Mouse (Mus musculus) liver, adult 2 months (tissue): ENCODE measurements around the gene Olfr403. TPM values are rescaled to one million over a fixed set of nuclear protein-coding genes. Genes with fewer than 3 reads are reported as not detected.

Experiments used
- DNase-seq: peaks from one replicate; pipeline ENCODE4 v3.0.0-alpha.2; 2011; ENCODE audit warnings: low read depth, low spot score; ENCODE audit errors: extremely low read depth
- H3K27ac ChIP-seq: fragments of 200-500 bp; replicated peaks from 2 replicates; pipeline ENCODE4 v1.5.1; 2012; ENCODE audit warnings: low read depth, mild to moderate bottlenecking, control low read depth, inconsistent platforms, low read length; ENCODE audit not compliant: insufficient read depth
- H3K27me3 ChIP-seq: fragments of 200-500 bp; 2 replicates; pipeline ENCODE4 v1.6.1; 2012; ENCODE audit warnings: mild to moderate bottlenecking, moderate library complexity, low read length, inconsistent platforms; ENCODE audit not compliant: control insufficient read depth, insufficient read depth
- H3K36me3 ChIP-seq: fragments of 200-500 bp; 2 replicates; pipeline ENCODE4 v1.6.1; 2012; ENCODE audit warnings: low read length, inconsistent platforms; ENCODE audit not compliant: control insufficient read depth, insufficient read depth
- H3K4me1 ChIP-seq: fragments of 200-500 bp; 2 replicates; pipeline ENCODE4 v1.6.1; 2011; ENCODE audit warnings: low read length; ENCODE audit not compliant: control insufficient read depth, insufficient read depth
- H3K4me3 ChIP-seq: fragments of 200-500 bp; 2 replicates; pipeline ENCODE4 v1.5.1; 2011; ENCODE audit warnings: low read depth, mild to moderate bottlenecking, control low read depth, low read length, moderate library complexity; ENCODE audit not compliant: insufficient read depth
- H3K79me2 ChIP-seq: fragments of 200-500 bp; 2 replicates; pipeline ENCODE4 v1.6.1; 2012; ENCODE audit warnings: inconsistent platforms, mild to moderate bottlenecking, low read length, moderate library complexity; ENCODE audit not compliant: control insufficient read depth, insufficient read depth
- H3K9ac ChIP-seq: fragments of 200-500 bp; 2 replicates; pipeline ENCODE4 v1.6.1; 2012; ENCODE audit warnings: low read depth, mild to moderate bottlenecking, control low read depth, inconsistent platforms, low read length
- CTCF ChIP-seq: fragments of 200-500 bp; IDR thresholded peaks from 2 replicates; pipeline ENCODE4 v1.5.1; 2011; ENCODE audit warnings: low read depth, low read length, control low read depth
- POLR2A ChIP-seq: fragments of 200-500 bp; IDR thresholded peaks from 2 replicates; pipeline ENCODE4 v1.6.1; 2011; ENCODE audit warnings: low read length, control low read depth; ENCODE audit not compliant: insufficient read depth; ENCODE audit errors: extremely low read depth
- WGBS: fragments of 180-500 bp; shearing (Covaris S2); methylation state at CpG from one replicate; pipeline ENCODE4 v1.1.7; 2018; 5-methylcytosine and 5-hydroxymethylcytosine counted together
- polyA plus RNA-seq: library from polyadenylated mRNA; depleted of rRNA; stranded (reverse); fragments of >200 nt; gene quantifications from 2 replicates; pipeline ENCODE4 v1.2.3, GENCODE M21; 2012; rRNA removed
- total RNA-seq: library from RNA; depleted of rRNA; stranded (reverse); fragments of >200 nt; gene quantifications from 2 replicates; pipeline ENCODE4 v1.2.3, GENCODE M21; 2014; rRNA removed

Olfr403 gene
- total and polyA plus RNA-seq, 2 experiments, result not detected

DNA sequence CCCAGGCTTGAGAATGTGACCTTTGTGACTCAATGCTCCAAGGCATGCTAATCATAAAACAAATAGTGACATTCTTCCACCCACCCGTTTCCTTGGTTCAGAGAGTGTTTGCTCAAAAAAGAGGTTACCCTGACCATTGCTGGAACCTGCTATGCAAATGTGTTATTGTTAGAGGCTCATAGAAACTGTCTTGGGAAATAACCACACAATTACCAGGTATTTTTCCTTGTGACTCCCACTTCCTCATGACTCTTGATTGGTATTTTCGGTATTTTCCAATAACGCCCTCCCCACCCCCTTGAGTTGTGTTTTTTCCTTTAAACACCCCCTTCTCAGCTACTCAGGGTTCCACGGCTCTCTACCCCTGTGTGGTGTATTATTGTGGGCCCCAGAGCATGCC, 2.3 kb upstream of the Olfr403 start:
- H3K4me1 ChIP-seq, result no peaks in the 10 kb centered on the region
- no peaks in the 10 kb centered on the region for H3K27me3 ChIP-seq
- WGBS, result 66% methylated on average over 4 of the region's 4 CpGs
- no peak overlapping the region for H3K27ac ChIP-seq
- H3K79me2 ChIP-seq, result no peaks in the 10 kb centered on the region
- H3K36me3 ChIP-seq, result no peaks in the 10 kb centered on the region
- TF ChIP-seq POLR2A, result no peak
- TF ChIP-seq CTCF, result no peak
- no peak for DNase-seq
- H3K9ac ChIP-seq, result no peak overlapping the region
- no peak overlapping the region for H3K4me3 ChIP-seq

- TF ChIP-seq POLR2A (no peak), CTCF (no peak)
- H3K4me3 ChIP-seq, result no peak within 1 kb of the TSS
- H3K36me3 ChIP-seq, result no peaks in the 10 kb centered on the region
- H3K79me2 ChIP-seq, result no peaks in the 10 kb centered on the region
- no peak within 1 kb of the TSS for H3K9ac ChIP-seq
- DNase-seq, result no peak
- 50% methylated on average over 1 of the region's 1 CpGs for WGBS
- no peaks in the 10 kb centered on the region; the same call in 1 of the 2 replicates for H3K27me3 ChIP-seq
- no peak within 1 kb of the TSS for H3K27ac ChIP-seq
- H3K4me1 ChIP-seq, result no peaks in the 10 kb centered on the region
Measured at GRCm38 (mm10) chr11:74211279-74211678, 25.2 kb downstream of the Olfr403 start, which contains the start of gene Olfr43. Gene Olfr43, minus strand, starts transcription at chr11:74211379.

DNA sequence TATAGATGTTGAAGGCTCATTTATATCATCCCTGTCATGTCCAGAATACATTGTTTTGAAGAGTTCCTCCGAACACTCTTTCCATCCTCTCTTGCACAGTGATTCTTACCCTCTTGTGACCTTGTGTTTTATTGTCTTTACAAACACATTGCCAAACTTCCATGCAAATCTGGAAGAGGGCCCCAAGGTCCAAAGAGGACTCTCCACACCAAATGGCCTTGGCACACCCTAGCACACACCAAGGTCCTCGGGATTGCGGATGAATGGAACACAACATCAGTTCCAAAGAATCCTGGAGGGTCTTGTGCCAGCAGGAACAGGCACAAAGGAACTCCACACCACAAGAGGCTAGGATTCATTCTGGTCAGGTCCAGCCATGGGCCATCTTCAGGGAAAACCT, 55.2 kb downstream of the Olfr403 start:
- TF ChIP-seq POLR2A (no peak), CTCF (no peak)
- Histone ChIP-seq H3K27ac (no peak overlapping the region), H3K27me3 (no peaks in the 10 kb centered on the region), H3K4me1 (no peaks in the 10 kb centered on the region), H3K4me3 (no peak overlapping the region), H3K36me3 (no peaks in the 10 kb centered on the region), H3K9ac (no peak overlapping the region), H3K79me2 (no peaks in the 10 kb centered on the region)
- DNase-seq, result no peak
- WGBS, result 85% methylated on average over 3 of the region's 3 CpGs

Other genes starting within 250 kb of the Olfr403 start
- not detected in 2 replicates for gene Olfr23, start 249.6 kb upstream of the Olfr403 start, total RNA-seq
- not detected in 2 replicates for gene Olfr23, start 249.6 kb upstream of the Olfr403 start, polyA plus RNA-seq
- not detected in 2 replicates for gene Olfr397, start 225.4 kb upstream of the Olfr403 start, total RNA-seq
- gene Olfr397, start 225.4 kb upstream of the Olfr403 start, polyA plus RNA-seq, result not detected in 2 replicates
- not detected in 2 replicates for gene Olfr398, start 195.8 kb upstream of the Olfr403 start, total RNA-seq
- gene Olfr398, start 195.8 kb upstream of the Olfr403 start, polyA plus RNA-seq, result not detected in 2 replicates
- not detected in 2 replicates for gene Olfr139, start 129.7 kb upstream of the Olfr403 start, total RNA-seq
- not detected in 2 replicates for gene Olfr139, start 129.7 kb upstream of the Olfr403 start, polyA plus RNA-seq
- not detected in 2 replicates for gene Olfr399, start 129.6 kb upstream of the Olfr403 start, total RNA-seq
- gene Olfr399, start 129.6 kb upstream of the Olfr403 start, polyA plus RNA-seq, result not detected in 2 replicates
- gene Zfp616, start 116.3 kb upstream of the Olfr403 start, total RNA-seq, result not detected in 2 replicates
- not detected in 2 replicates for gene Zfp616, start 116.3 kb upstream of the Olfr403 start, polyA plus RNA-seq
- gene Olfr401, start 72.5 kb upstream of the Olfr403 start, total RNA-seq, result not detected in 2 replicates
- gene Olfr401, start 72.5 kb upstream of the Olfr403 start, polyA plus RNA-seq, result not detected in 2 replicates
- gene Olfr402, start 32.7 kb upstream of the Olfr403 start, total RNA-seq, result not detected in 2 replicates
- gene Olfr402, start 32.7 kb upstream of the Olfr403 start, polyA plus RNA-seq, result not detected in 2 replicates
- gene Olfr43, start 25.1 kb downstream of the Olfr403 start, total RNA-seq, result not detected in 2 replicates
- gene Olfr43, start 25.1 kb downstream of the Olfr403 start, polyA plus RNA-seq, result not detected in 2 replicates
- not detected in 2 replicates for gene Olfr406, start 73.6 kb downstream of the Olfr403 start, total RNA-seq
- not detected in 2 replicates for gene Olfr406, start 73.6 kb downstream of the Olfr403 start, polyA plus RNA-seq
- not detected in 2 replicates for gene Olfr59, start 97.5 kb downstream of the Olfr403 start, total RNA-seq
- not detected in 2 replicates for gene Olfr59, start 97.5 kb downstream of the Olfr403 start, polyA plus RNA-seq
- not detected in 2 replicates for gene Olfr410, start 151.8 kb downstream of the Olfr403 start, total RNA-seq
- gene Olfr410, start 151.8 kb downstream of the Olfr403 start, polyA plus RNA-seq, result not detected in 2 replicates
- gene Olfr411, start 166.4 kb downstream of the Olfr403 start, total RNA-seq, result not detected in 2 replicates
- not detected in 2 replicates for gene Olfr411, start 166.4 kb downstream of the Olfr403 start, polyA plus RNA-seq
- not detected in 2 replicates for gene Olfr412, start 175.8 kb downstream of the Olfr403 start, total RNA-seq
- not detected in 2 replicates for gene Olfr412, start 175.8 kb downstream of the Olfr403 start, polyA plus RNA-seq